Mouse (Mus musculus) forebrain, embryonic 15.5 days (tissue): ENCODE results near the gene Cep83. TPM values are rescaled to one million over a fixed set of nuclear protein-coding genes. Genes with fewer than 3 reads are reported as not detected.
"Not testable (repeated sequence)": the region's sequence is repeated elsewhere in the genome, so short reads cannot be mapped to it uniquely, and the experiment has no call there.

ENCODE experiments used
- ATAC-seq: fragments of 200-750 bp; cut with Nextera tagmentation; replicated peaks from 2 replicates; pipeline ENCODE4 v1.8.0; 2017; ENCODE audit warnings: mild to moderate bottlenecking, moderate TSS enrichment, moderate library complexity
- H3K27ac ChIP-seq: fragments of 300-500 bp; sonication (generic); replicated peaks from 2 replicates; pipeline ENCODE4 v1.5.1; 2015; ENCODE audit warnings: mild to moderate bottlenecking, inconsistent platforms
- H3K27me3 ChIP-seq: fragments of 300-500 bp; sonication (generic); 2 replicates; pipeline ENCODE4 v1.6.1; 2015; ENCODE audit warnings: inconsistent platforms
- H3K36me3 ChIP-seq: fragments of 300-500 bp; sonication (generic); 2 replicates; pipeline ENCODE4 v1.6.1; 2015; ENCODE audit warnings: mild to moderate bottlenecking, inconsistent platforms
- H3K4me1 ChIP-seq: fragments of 300-500 bp; sonication (generic); 2 replicates; pipeline ENCODE4 v1.6.1; 2015; ENCODE audit warnings: inconsistent platforms
- H3K4me2 ChIP-seq: fragments of 300-500 bp; sonication (generic); replicated peaks from 2 replicates; pipeline ENCODE4 v1.6.1; 2015; ENCODE audit warnings: mild to moderate bottlenecking, inconsistent platforms
- H3K4me3 ChIP-seq: fragments of 300-500 bp; sonication (generic); 2 replicates; pipeline ENCODE4 v1.5.1; 2015; ENCODE audit warnings: mild to moderate bottlenecking, inconsistent platforms
- H3K9ac ChIP-seq: fragments of 300-500 bp; sonication (generic); replicated peaks from 2 replicates; pipeline ENCODE4 v1.6.1; 2015; ENCODE audit warnings: mild to moderate bottlenecking, inconsistent platforms
- H3K9me3 ChIP-seq: fragments of 300-500 bp; sonication (generic); 2 replicates; pipeline ENCODE4 v1.6.1; 2016; ENCODE audit warnings: inconsistent platforms
- WGBS: fragments of 180-500 bp; shearing (Covaris S2); methylation state at CpG from one replicate; pipeline ENCODE4 v1.1.7; 2015; ENCODE audit warnings: mixed read lengths; 5-methylcytosine and 5-hydroxymethylcytosine counted together
- polyA plus RNA-seq: library from polyadenylated mRNA; unstranded; fragments of >200 nt; fragmentation: Nextera tagmentation; extraction: Ambion mirVana; gene quantifications from 2 replicates; pipeline ENCODE4 v1.2.1, GENCODE M21; 2015

Cep83 gene
- polyA plus RNA-seq, 1 experiment from 2014 or later = 22.0 TPM

GRCm38 (mm10) chr10:94709622-94710319 lies 21.3 kb downstream of the Cep83 start:
- no peaks in the 10 kb centered on the region for H3K36me3 ChIP-seq
- H3K27me3 ChIP-seq = no peaks in the 10 kb centered on the region
- no peak overlapping the region for H3K4me2 ChIP-seq
- no peak overlapping the region for H3K9ac ChIP-seq
- 36% methylated on average over 3 of the region's 3 CpGs for WGBS
- H3K9me3 ChIP-seq = no peaks in the 10 kb centered on the region
- peak overlapping the region; percentile 59 for H3K27ac ChIP-seq
- H3K4me3 ChIP-seq = no peak overlapping the region
- peaks cover 13% of the 10 kb centered on the region for H3K4me1 ChIP-seq
- ATAC-seq = peak; percentile 91

- no peaks in the 10 kb centered on the region for H3K36me3 ChIP-seq
- WGBS = 71% methylated on average over 2 of the region's 2 CpGs
- peaks cover 13% of the 10 kb centered on the region for H3K4me1 ChIP-seq
- H3K4me3 ChIP-seq = no peak overlapping the region
- no peak overlapping the region for H3K4me2 ChIP-seq
- no peak overlapping the region for H3K9ac ChIP-seq
- no peaks in the 10 kb centered on the region for H3K27me3 ChIP-seq
- ATAC-seq = 0 out of 2 replicates have a peak, but pooled peaks have one; percentile 53
- H3K9me3 ChIP-seq = no peaks in the 10 kb centered on the region
- H3K27ac ChIP-seq = peak overlapping the region; percentile 59
These were observed 21.9 kb downstream of the Cep83 start for GRCm38 (mm10) chr10:94710320-94710695.

GRCm38 (mm10) chr10:94720300-94720699 lies 31.8 kb downstream of the Cep83 start:
- H3K9me3 ChIP-seq = no peaks in the 10 kb centered on the region
- ATAC-seq = no peak
- 93% methylated on average over 6 of the region's 6 CpGs for WGBS
- no peaks in the 10 kb centered on the region for H3K4me1 ChIP-seq
- H3K27ac ChIP-seq = no peak overlapping the region
- H3K9ac ChIP-seq = no peak overlapping the region
- no peak overlapping the region for H3K4me2 ChIP-seq
- H3K27me3 ChIP-seq = no peaks in the 10 kb centered on the region
- no peak overlapping the region for H3K4me3 ChIP-seq
- H3K36me3 ChIP-seq = peaks cover 8% of the 10 kb centered on the region

GRCm38 (mm10) chr10:94728053-94728452 lies 39.6 kb downstream of the Cep83 start:
- not testable (repeated sequence) for H3K27ac ChIP-seq, ATAC-seq, H3K9ac ChIP-seq, H3K27me3 ChIP-seq, H3K36me3 ChIP-seq, H3K4me3 ChIP-seq, H3K4me2 ChIP-seq, H3K9me3 ChIP-seq, H3K4me1 ChIP-seq
- WGBS = 94% methylated on average over 2 of the region's 2 CpGs

GRCm38 (mm10) chr10:94730445-94730844 lies 42.0 kb downstream of the Cep83 start:
- no peak for ATAC-seq
- H3K4me3 ChIP-seq = no peak overlapping the region
- peaks cover 4% of the 10 kb centered on the region for H3K36me3 ChIP-seq
- WGBS = 97% methylated on average over 3 of the region's 3 CpGs
- H3K27ac ChIP-seq = no peak overlapping the region
- no peaks in the 10 kb centered on the region for H3K9me3 ChIP-seq
- no peak overlapping the region for H3K9ac ChIP-seq
- H3K4me1 ChIP-seq = no peaks in the 10 kb centered on the region
- no peak overlapping the region for H3K4me2 ChIP-seq
- no peaks in the 10 kb centered on the region for H3K27me3 ChIP-seq

- Histone ChIP-seq H3K4me2 (no peak overlapping the region), H3K9me3 (no peaks in the 10 kb centered on the region), H3K27me3 (no peaks in the 10 kb centered on the region), H3K9ac (no peak overlapping the region), H3K27ac (no peak overlapping the region), H3K36me3 (no peaks in the 10 kb centered on the region), H3K4me3 (no peak overlapping the region), H3K4me1 (peaks cover 5% of the 10 kb centered on the region)
- WGBS = 90% methylated on average over 3 of the region's 3 CpGs
- ATAC-seq = no peak
These were observed 46.4 kb downstream of the Cep83 start for GRCm38 (mm10) chr10:94734829-94735228.

GRCm38 (mm10) chr10:94740221-94740620 lies 51.8 kb downstream of the Cep83 start:
- no peak overlapping the region for H3K4me2 ChIP-seq

GRCm38 (mm10) chr10:94741459-94741858 lies 53.0 kb downstream of the Cep83 start:
- H3K4me2 ChIP-seq = no peak overlapping the region
- no peaks in the 10 kb centered on the region for H3K9me3 ChIP-seq
- no peak overlapping the region for H3K27ac ChIP-seq
- H3K27me3 ChIP-seq = no peaks in the 10 kb centered on the region
- no peak overlapping the region for H3K4me3 ChIP-seq
- no peaks in the 10 kb centered on the region for H3K36me3 ChIP-seq
- no peak for ATAC-seq
- H3K9ac ChIP-seq = no peak overlapping the region
- H3K4me1 ChIP-seq = peaks cover 5% of the 10 kb centered on the region
- WGBS = 97% methylated on average over 3 of the region's 3 CpGs

More at GRCm38 (mm10) chr10:94740221-94740620, 51.8 kb downstream of the Cep83 start:
- no peak overlapping the region for H3K27ac ChIP-seq
- no peaks in the 10 kb centered on the region for H3K9me3 ChIP-seq
- no peaks in the 10 kb centered on the region for H3K27me3 ChIP-seq
- H3K4me3 ChIP-seq = no peak overlapping the region
- ATAC-seq = no peak
- WGBS = 87% methylated on average over 2 of the region's 2 CpGs
- no peak overlapping the region for H3K9ac ChIP-seq
- peaks cover 5% of the 10 kb centered on the region for H3K4me1 ChIP-seq
- no peaks in the 10 kb centered on the region for H3K36me3 ChIP-seq

- Histone ChIP-seq H3K36me3 (peaks cover 7% of the 10 kb centered on the region; the same call in 1 of the 2 replicates), H3K4me3 (no peak overlapping the region), H3K9ac (no peak overlapping the region), H3K27me3 (no peaks in the 10 kb centered on the region), H3K4me2 (no peak overlapping the region), H3K27ac (no peak overlapping the region), H3K4me1 (no peaks in the 10 kb centered on the region), H3K9me3 (no peaks in the 10 kb centered on the region)
- 70% methylated on average over 2 of the region's 2 CpGs for WGBS
- no peak for ATAC-seq
These were observed 58.6 kb downstream of the Cep83 start for GRCm38 (mm10) chr10:94747011-94747410.

GRCm38 (mm10) chr10:94771496-94771895 lies 83.0 kb downstream of the Cep83 start:
- 70% methylated on average over 3 of the region's 3 CpGs for WGBS
- H3K4me3 ChIP-seq = no peak overlapping the region
- H3K9me3 ChIP-seq = no peaks in the 10 kb centered on the region
- 0 out of 2 replicates have a peak, but pooled peaks cover 3% of the 10 kb centered on the region for H3K4me1 ChIP-seq
- peaks cover 3% of the 10 kb centered on the region for H3K36me3 ChIP-seq
- H3K27ac ChIP-seq = no peak overlapping the region
- no peaks in the 10 kb centered on the region for H3K27me3 ChIP-seq
- no peak overlapping the region for H3K9ac ChIP-seq
- ATAC-seq = no peak
- H3K4me2 ChIP-seq = no peak overlapping the region

GRCm38 (mm10) chr10:94777576-94777975 lies 89.1 kb downstream of the Cep83 start:
- Histone ChIP-seq H3K4me1 (no peaks in the 10 kb centered on the region), H3K9ac (no peak overlapping the region), H3K36me3 (no peaks in the 10 kb centered on the region), H3K9me3 (no peaks in the 10 kb centered on the region), H3K4me2 (no peak overlapping the region), H3K27me3 (no peaks in the 10 kb centered on the region), H3K27ac (no peak overlapping the region), H3K4me3 (no peak overlapping the region)
- WGBS = 93% methylated on average over 3 of the region's 3 CpGs
- ATAC-seq = no peak

GRCm38 (mm10) chr10:94779319-94779718 lies 90.9 kb downstream of the Cep83 start:
- no peak overlapping the region for H3K4me2 ChIP-seq
- H3K27me3 ChIP-seq = no peaks in the 10 kb centered on the region
- no peaks in the 10 kb centered on the region for H3K4me1 ChIP-seq
- 96% methylated on average over 4 of the region's 4 CpGs for WGBS
- no peak for ATAC-seq
- H3K36me3 ChIP-seq = no peaks in the 10 kb centered on the region
- no peak overlapping the region for H3K4me3 ChIP-seq
- no peak overlapping the region for H3K27ac ChIP-seq
- H3K9me3 ChIP-seq = no peaks in the 10 kb centered on the region
- no peak overlapping the region for H3K9ac ChIP-seq
